Mouse (Mus musculus): Measurements from ENCODE around the gene Arrdc1. TPM values are rescaled to one million over a fixed set of nuclear protein-coding genes. Genes with fewer than 3 reads are reported as not detected.
A peak's percentile ranks its signal among the peaks of the same experiment; 100 is the strongest.

Gene Arrdc1
- total RNA-seq, 1 experiment from 2014 or later, result 103 TPM

- no peak for ATAC-seq (replicated peaks in 1 of 2; ENCODE audit: insufficient read depth in 1 of 2, low FRiP score in 2 of 2, low TSS enrichment in 1 of 2, low read depth in 1 of 2, poor library complexity in 2 of 2, severe bottlenecking in 2 of 2)
Observed at GRCm38 (mm10) chr2:24927810-24928479, 7.1 kb downstream of the Arrdc1 start.

GRCm38 (mm10) chr2:24926965-24927358 is 8.1 kb downstream of the Arrdc1 start:
- ATAC-seq (replicated peaks in 1 of 2; ENCODE audit: insufficient read depth in 1 of 2, low FRiP score in 2 of 2, low TSS enrichment in 1 of 2, low read depth in 1 of 2, poor library complexity in 2 of 2, severe bottlenecking in 2 of 2), result peak; percentile 46 to 54; a peak in 3 of 4 replicates

- no peak for ATAC-seq (replicated peaks in 1 of 2; ENCODE audit: insufficient read depth in 1 of 2, low FRiP score in 2 of 2, low TSS enrichment in 1 of 2, low read depth in 1 of 2, poor library complexity in 2 of 2, severe bottlenecking in 2 of 2)
Observed at GRCm38 (mm10) chr2:24926345-24926964, 8.6 kb downstream of the Arrdc1 start.

GRCm38 (mm10) chr2:24925284-24925683 is 9.8 kb downstream of the Arrdc1 start:
- no peak for ATAC-seq (replicated peaks in 1 of 2; ENCODE audit: insufficient read depth in 1 of 2, low FRiP score in 2 of 2, low TSS enrichment in 1 of 2, low read depth in 1 of 2, poor library complexity in 2 of 2, severe bottlenecking in 2 of 2)

GRCm38 (mm10) chr2:24923561-24923960 is 11.5 kb downstream of the Arrdc1 start:
- ATAC-seq (replicated peaks in 1 of 2; ENCODE audit: insufficient read depth in 1 of 2, low FRiP score in 2 of 2, low TSS enrichment in 1 of 2, low read depth in 1 of 2, poor library complexity in 2 of 2, severe bottlenecking in 2 of 2), result no peak

- peak; percentile 28 to 49; a peak in 3 of 4 replicates for ATAC-seq (replicated peaks in 1 of 2; ENCODE audit: insufficient read depth in 1 of 2, low FRiP score in 2 of 2, low TSS enrichment in 1 of 2, low read depth in 1 of 2, poor library complexity in 2 of 2, severe bottlenecking in 2 of 2)
Observed at GRCm38 (mm10) chr2:24919839-24920175, 15.2 kb downstream of the Arrdc1 start.

- ATAC-seq (replicated peaks in 1 of 2; ENCODE audit: insufficient read depth in 1 of 2, low FRiP score in 2 of 2, low TSS enrichment in 1 of 2, low read depth in 1 of 2, poor library complexity in 2 of 2, severe bottlenecking in 2 of 2), result peak; percentile 88 to 92
Observed at GRCm38 (mm10) chr2:24918930-24919838, 15.9 kb downstream of the Arrdc1 start, which contains the start of gene Ehmt1. Gene Ehmt1, minus strand, starts transcription at chr2:24919614.

- no peak for ATAC-seq (replicated peaks in 1 of 2; ENCODE audit: insufficient read depth in 1 of 2, low FRiP score in 2 of 2, low TSS enrichment in 1 of 2, low read depth in 1 of 2, poor library complexity in 2 of 2, severe bottlenecking in 2 of 2)
Observed at GRCm38 (mm10) chr2:24914762-24915161, 20.3 kb downstream of the Arrdc1 start.

- no peak for ATAC-seq (replicated peaks in 1 of 2; ENCODE audit: insufficient read depth in 1 of 2, low FRiP score in 2 of 2, low TSS enrichment in 1 of 2, low read depth in 1 of 2, poor library complexity in 2 of 2, severe bottlenecking in 2 of 2)
Observed at GRCm38 (mm10) chr2:24912589-24912988, 22.5 kb downstream of the Arrdc1 start.

GRCm38 (mm10) chr2:24912189-24912588 is 22.9 kb downstream of the Arrdc1 start:
- ATAC-seq (replicated peaks in 1 of 2; ENCODE audit: insufficient read depth in 1 of 2, low FRiP score in 2 of 2, low TSS enrichment in 1 of 2, low read depth in 1 of 2, poor library complexity in 2 of 2, severe bottlenecking in 2 of 2), result no peak

- peak; percentile 75 for ATAC-seq (replicated peaks in 1 of 2; ENCODE audit: insufficient read depth in 1 of 2, low FRiP score in 2 of 2, low TSS enrichment in 1 of 2, low read depth in 1 of 2, poor library complexity in 2 of 2, severe bottlenecking in 2 of 2)
Observed at GRCm38 (mm10) chr2:24910481-24910880, 24.6 kb downstream of the Arrdc1 start.

GRCm38 (mm10) chr2:24905653-24906155 is 29.3 kb downstream of the Arrdc1 start:
- ATAC-seq (replicated peaks in 1 of 2; ENCODE audit: insufficient read depth in 1 of 2, low FRiP score in 2 of 2, low TSS enrichment in 1 of 2, low read depth in 1 of 2, poor library complexity in 2 of 2, severe bottlenecking in 2 of 2), result no peak

- no peak for ATAC-seq (replicated peaks in 1 of 2; ENCODE audit: insufficient read depth in 1 of 2, low FRiP score in 2 of 2, low TSS enrichment in 1 of 2, low read depth in 1 of 2, poor library complexity in 2 of 2, severe bottlenecking in 2 of 2)
Observed at GRCm38 (mm10) chr2:24904823-24905652, 30.0 kb downstream of the Arrdc1 start.

- ATAC-seq (replicated peaks in 1 of 2; ENCODE audit: insufficient read depth in 1 of 2, low FRiP score in 2 of 2, low TSS enrichment in 1 of 2, low read depth in 1 of 2, poor library complexity in 2 of 2, severe bottlenecking in 2 of 2), result no peak
Observed at GRCm38 (mm10) chr2:24902999-24903398, 32.1 kb downstream of the Arrdc1 start.

- no peak for ATAC-seq (replicated peaks in 1 of 2; ENCODE audit: insufficient read depth in 1 of 2, low FRiP score in 2 of 2, low TSS enrichment in 1 of 2, low read depth in 1 of 2, poor library complexity in 2 of 2, severe bottlenecking in 2 of 2)
Observed at GRCm38 (mm10) chr2:24901055-24901454, 34.0 kb downstream of the Arrdc1 start.

GRCm38 (mm10) chr2:24899292-24899691 is 35.8 kb downstream of the Arrdc1 start:
- ATAC-seq (replicated peaks in 1 of 2; ENCODE audit: insufficient read depth in 1 of 2, low FRiP score in 2 of 2, low TSS enrichment in 1 of 2, low read depth in 1 of 2, poor library complexity in 2 of 2, severe bottlenecking in 2 of 2), result no peak

GRCm38 (mm10) chr2:24896761-24897160 is 38.3 kb downstream of the Arrdc1 start:
- no peak for ATAC-seq (replicated peaks in 1 of 2; ENCODE audit: insufficient read depth in 1 of 2, low FRiP score in 2 of 2, low TSS enrichment in 1 of 2, low read depth in 1 of 2, poor library complexity in 2 of 2, severe bottlenecking in 2 of 2)
